Mouse (Mus musculus) adrenal gland, postnatal 25 days (tissue): ENCODE results near the gene 1700003E16Rik. TPM values are rescaled to one million over a fixed set of nuclear protein-coding genes. Genes with fewer than 3 reads are reported as not detected.

Experiments used
- DNase-seq: peaks from one replicate; pipeline ENCODE4 v3.0.0; 2021; ENCODE audit warnings: mixed read lengths
- long read RNA-seq: library from polyadenylated mRNA; stranded (forward); transcript quantifications from one replicate; pipeline ENCODE4 v2.0.0, GENCODE M21; 2021
- total RNA-seq: library from RNA; stranded (reverse); gene quantifications from 2 replicates; pipeline ENCODE4 v1.2.3, GENCODE M21; 2021

The 1700003E16Rik gene
- total RNA-seq: 0.61 and 1.2 TPM in 2 replicates
- long read RNA-seq, partial matches to known transcripts: 0 of 1 reads
- long read RNA-seq, other reads (novel, unspliced or antisense): 0 of 1 reads

DNA sequence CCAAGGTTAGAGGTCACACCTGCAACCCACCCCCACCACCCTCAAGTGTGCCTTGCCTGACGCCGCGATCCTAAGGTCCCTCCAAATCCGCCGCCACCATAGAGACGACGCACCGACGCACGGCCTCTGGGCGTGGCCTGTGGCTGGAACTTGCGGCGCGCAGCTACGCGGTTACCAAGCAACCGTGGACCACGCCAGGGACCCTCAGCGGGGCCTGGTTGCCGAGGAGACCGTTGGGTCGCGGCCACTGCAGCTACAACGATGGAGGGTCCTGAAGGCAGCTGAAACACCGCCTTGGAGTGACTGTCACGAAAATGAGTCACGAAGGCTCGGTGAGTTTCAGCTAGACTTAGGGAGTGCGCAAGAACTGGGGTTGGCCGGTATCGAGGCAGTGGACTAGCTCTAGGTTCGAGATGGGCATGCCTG lies at the start of gene 1700003E16Rik, which contains the start of gene Wdr54:
Gene 1700003E16Rik, plus strand, starts transcription at position 146 of the 426 bp plus-strand sequence.
Gene Wdr54, minus strand, starts transcription at position 139 of the 426 bp plus-strand sequence.
- peak; percentile 65 for DNase-seq

DNA sequence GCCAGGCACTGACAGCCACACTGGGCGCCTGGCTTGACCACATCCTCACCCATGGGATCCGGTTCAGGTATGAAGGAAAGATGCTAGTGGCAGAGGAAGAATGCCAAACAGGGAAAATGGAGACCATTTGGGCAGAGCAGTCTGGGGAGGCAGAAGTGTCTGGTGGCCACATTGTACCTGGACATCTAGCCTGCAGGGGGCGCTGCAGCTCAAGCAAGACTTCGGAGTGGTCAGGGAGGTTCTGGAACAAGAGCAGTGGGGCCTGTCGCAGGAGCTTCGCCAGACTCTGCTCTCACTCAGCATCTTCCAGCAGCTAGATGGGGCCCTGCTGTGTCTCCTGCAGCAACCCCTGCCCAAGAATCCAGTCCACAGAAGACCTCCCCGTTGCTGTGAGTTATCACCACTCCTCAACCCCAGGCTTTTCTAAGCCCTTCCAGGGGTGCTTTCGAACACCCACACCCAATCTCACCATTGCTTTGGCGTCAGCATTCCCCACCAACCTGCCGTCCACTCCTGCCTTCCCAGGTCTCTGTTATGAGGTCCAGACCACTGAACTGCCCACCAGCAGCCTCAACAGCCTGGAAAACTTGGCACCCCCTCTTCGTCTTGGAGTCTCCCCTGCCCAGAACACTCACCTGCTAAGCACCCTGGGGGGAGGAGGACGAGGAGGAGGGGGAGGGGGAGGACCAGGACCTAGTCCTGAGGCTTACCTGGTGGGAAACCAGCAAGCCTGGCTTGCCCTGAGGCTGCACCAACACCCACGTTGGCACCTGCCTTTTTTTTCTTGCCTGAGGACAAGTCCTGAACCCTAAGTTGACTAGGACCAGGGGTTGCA lies 48.4 kb upstream of the 1700003E16Rik start:
- peak; percentile 86 for DNase-seq

DNA sequence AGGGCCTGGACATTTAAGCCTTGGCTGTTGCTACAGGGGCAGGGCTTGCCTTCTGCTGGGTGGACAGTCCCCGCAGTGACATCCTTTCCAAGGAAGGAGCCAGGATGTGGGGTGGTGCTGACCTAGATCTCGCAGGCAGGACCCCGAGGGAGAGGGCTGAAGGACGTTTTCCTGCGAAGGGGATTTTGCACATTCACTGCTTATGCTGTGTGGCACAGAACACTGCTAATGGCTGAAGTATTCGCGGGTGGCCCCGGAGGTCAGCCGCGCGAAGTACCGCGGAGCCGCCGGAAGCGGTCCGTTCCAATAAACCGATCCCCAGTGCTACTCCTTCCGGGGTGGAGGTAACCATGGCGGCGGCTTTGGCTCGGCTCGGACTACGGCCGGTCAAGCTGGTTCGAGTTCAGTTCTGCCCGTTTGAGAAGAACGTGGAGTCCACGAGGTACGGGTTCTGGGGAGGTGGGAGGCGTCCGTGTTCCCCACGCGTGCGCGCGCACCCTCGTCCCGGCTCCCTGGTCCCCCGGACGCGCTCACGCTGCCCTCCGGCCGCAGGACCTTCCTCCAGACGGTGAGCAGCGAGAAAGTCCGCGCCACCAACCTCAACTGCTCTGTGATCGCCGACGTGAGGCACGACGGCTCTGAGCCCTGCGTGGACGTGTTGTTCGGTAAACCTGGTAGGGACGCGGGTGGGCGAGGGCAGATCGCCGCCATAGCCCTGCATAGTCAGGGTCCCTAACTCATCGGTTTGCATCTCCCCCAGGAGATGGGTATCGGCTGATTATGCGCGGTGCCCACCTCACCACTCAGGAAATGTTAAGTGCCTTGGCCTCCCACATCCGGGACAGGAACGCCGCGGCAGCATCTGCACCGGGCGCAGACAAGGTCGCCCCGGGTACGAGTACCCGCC lies 47.2 kb upstream of the 1700003E16Rik start, which contains the start of gene Mrpl53:
Gene Mrpl53, plus strand, starts transcription at position 279 of the 907 bp plus-strand sequence.
- DNase-seq: peak; percentile 84

DNA sequence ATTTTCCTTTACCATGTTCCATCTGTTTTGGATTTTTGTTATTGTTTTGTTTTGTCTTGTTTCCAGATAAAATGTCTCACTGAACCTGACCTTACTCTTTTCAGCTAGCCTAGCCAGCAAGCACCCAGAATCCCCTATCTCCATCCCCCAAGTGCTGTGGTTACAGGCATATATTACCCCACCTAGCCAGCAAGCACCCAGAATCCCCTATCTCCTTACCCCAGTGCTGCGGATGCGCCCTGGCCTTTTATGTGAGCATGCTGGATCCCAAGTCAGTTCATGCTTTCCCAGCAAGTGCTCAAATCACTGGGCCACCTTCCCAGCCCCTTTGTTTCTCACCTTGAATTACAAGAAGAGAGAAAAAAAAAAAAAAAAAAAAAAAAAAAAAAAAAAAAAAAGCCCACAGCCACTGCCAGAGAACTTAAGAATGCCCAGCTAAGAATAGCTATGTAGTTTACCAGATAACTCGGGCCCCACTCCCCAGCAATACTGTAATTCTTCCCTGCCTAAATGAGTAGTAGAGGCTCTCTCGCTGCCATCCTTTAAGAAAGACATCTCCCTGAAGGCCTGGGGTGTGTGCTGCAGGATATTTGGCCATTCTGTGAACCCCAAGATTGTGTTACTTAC lies 44.6 kb upstream of the 1700003E16Rik start:
- no peak for DNase-seq

DNA sequence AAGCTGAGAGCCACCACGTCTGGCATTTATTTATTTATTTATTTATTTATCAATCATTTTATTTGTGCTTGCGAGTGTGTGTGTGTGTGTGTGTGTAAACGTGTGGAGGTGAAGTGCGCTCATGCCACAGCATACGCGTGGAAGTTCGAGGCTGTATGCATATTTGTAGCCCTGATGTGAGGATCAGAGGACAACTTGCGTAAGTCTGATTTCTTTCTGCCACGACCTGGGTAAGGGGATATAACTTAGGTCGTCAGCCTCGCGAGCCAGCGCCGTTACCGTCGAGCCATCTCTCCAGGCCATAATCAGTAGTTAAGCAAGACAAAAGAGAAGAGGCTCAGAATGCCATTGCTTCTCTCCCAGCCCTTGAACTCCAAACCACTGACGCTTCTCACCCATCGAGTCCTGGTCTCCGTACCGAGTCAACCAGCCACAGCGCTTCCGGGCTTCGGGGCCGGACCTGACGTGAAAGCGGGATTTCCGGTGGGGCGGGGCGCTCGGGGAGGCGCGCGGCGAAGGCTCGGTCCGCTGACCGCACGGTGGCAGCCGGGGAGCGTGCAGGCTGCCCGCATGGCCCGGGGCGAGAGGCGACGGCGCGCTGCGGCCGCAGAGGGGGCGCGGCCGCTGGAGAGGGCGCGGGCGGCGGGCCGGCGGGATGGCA lies 41.1 kb upstream of the 1700003E16Rik start, which contains the start of gene Mogs:
Gene Mogs, plus strand, starts transcription at position 486 of the 661 bp plus-strand sequence.
- DNase-seq: peak; percentile 97

DNA sequence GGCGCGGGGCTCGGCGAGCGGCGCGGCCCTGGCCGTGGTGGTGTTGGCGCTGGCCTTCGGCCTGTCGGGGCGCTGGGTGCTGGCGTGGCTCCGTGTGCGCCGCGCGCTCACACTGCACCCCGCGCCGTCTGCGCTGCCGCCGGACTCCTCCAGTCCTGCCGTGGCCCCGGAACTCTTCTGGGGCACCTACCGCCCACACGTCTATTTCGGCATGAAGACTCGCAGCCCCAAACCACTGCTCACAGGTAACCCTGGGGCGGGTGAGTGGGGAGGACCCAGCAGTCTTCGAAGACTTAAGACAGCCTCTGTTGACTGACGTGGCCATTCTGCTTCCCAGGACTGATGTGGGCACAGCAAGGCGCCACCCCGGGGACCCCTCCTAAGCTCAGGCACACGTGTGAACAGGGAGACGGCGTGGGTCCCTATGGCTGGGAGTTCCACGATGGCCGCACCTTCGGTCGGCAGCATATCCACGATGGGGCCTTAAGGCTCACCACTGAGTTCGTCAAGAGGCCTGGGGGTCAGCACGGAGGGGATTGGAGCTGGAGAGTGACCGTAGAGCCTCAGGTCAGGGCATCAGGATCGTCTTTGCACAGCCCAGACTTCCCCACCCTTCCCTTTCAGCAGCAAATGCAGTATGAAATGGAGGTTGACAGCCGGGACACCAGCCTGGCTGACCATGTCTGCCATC lies 40.4 kb upstream of the 1700003E16Rik start:
- DNase-seq: no peak

DNA sequence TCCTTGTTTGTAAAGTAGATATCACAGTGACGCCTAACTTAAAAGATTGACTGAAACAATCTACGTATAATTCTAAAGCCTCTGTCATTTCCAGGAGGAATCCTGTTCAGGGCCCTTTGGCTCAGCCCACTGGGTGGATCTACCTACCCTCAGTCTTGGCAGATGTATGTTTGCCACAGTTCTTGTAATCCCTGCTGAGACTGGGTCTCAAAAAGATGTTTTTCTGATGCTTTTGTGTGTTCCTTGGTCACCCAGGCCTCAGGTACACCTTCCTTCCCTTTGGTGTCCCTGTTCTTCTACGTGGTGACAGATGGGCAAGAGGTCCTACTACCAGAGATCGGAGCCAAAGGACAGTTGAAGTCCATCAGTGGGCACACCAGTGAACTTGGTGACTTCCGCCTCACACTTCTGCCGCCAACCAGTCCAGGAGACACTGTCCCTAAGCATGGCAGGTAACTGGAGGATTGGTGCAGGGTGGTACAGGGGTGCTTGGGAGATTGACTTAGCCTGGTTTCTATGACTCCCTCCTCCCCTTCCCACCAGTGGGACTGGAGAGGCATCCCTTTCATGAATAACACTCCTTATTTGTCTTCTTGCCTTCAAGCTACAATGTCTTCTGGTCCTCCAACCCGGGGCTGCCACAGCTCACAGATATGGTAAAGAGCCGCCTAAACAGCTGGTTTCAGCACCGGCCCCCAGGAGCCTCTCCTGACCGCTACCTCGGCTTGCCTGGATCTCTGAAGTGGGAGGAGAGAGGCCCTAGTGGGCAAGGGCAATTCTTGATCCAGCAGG lies 39.6 kb upstream of the 1700003E16Rik start:
- DNase-seq: no peak

DNA sequence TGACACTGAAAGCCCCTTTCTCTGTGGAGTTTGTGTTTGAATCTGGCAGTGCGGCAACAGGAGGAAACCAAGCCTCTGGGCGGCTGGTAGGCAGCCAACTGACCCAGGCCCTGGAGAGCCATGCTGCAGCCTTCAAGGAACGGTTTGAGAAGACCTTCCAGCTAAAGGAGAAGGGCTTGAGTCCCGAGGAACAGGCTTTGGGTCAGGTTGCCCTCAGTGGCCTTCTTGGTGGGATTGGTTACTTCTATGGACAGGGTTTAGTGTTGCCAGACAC lies 39.1 kb upstream of the 1700003E16Rik start:
- no peak for DNase-seq

DNA sequence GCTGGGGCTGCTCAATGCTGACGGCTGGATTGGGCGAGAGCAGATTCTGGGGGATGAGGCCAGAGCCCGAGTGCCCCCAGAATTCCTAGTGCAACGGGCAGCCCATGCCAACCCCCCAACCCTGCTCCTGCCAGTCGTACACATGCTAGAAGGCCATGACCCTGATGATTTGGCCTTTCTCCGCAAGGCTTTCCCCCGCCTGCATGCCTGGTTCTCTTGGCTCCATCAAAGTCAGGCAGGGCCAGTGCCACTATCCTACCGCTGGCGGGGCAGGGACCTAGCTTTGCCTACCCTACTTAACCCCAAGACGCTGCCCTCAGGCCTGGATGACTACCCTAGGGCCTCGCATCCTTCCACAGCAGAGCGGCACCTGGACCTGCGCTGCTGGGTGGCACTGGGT lies 38.6 kb upstream of the 1700003E16Rik start:
- no peak for DNase-seq

DNA sequence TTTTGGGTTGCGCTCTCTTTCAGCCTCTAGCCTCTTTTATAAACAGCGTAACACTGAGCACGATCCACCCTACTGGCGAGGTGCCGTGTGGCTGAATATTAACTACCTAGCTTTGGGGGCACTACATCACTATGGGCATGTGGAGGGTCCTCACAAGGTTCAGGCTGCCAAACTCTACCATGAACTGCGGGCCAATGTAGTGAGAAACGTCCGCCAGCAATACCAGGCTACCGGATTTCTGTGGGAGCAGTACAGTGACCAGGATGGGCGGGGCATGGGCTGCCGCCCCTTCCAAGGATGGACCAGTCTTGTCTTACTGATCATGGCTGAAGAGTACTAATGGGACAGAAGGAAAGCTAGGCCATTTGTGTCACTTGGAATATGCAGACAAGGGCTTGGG lies 37.8 kb upstream of the 1700003E16Rik start:
- no peak for DNase-seq

DNA sequence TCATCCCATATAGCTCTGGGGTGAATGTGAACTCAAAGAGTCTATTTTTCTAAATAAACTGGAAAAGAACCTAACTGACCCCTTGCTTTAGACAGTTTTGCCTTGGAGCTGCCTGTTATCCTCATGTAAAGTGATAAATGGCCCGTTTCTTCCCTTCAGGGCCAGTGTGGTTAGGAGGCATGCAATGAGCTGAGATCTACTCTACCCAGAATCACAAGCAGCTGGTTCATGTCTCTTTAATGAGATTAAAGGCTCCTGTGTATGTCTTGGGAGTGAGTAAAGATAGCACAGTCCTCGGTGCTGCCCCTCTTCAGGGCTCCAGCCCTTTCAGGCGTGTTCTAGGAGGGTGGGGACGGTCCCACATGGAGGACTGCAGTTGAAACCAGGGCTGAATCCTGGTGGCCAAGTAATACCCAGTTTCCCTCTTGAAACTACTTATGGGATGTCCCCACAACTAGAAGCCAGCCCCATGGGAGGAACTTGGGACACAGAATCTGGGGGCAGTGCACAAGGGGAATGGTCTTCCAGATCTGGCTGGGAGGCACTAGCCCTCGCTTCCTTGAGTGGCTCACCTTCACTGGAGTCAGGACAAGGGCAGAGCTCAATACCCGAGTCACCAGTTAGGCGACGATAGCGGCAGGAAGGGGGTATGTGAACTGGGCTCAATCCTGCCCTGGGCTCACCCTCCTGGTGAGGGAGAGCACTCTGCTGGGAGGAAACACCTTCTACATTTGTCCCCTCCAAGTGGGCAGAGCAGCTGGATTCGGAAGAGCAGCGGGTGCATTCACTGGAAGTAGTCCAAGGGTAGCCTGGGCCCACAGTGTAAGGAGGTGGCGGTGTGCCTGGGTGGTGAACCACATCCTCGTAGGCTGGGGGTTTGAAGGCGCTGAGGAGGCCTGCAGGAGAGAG lies 37.1 kb upstream of the 1700003E16Rik start:
- DNase-seq: no peak

DNA sequence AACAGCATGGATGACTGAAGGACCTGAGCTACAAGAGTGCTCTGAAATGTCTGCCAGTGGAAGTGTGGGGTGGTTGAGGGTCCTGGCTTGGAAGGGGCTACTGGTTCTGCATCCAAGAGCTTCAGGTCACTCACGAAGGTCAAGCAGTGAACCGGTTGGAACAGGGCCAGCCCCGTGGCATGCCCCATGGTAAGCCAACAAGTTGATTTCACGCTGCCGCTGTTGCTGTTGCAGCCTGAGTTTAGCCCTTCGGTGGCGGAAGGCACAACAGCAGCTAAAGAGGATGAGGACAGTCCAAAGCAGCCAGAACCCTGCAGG lies 36.5 kb upstream of the 1700003E16Rik start:
- no peak for DNase-seq

DNA sequence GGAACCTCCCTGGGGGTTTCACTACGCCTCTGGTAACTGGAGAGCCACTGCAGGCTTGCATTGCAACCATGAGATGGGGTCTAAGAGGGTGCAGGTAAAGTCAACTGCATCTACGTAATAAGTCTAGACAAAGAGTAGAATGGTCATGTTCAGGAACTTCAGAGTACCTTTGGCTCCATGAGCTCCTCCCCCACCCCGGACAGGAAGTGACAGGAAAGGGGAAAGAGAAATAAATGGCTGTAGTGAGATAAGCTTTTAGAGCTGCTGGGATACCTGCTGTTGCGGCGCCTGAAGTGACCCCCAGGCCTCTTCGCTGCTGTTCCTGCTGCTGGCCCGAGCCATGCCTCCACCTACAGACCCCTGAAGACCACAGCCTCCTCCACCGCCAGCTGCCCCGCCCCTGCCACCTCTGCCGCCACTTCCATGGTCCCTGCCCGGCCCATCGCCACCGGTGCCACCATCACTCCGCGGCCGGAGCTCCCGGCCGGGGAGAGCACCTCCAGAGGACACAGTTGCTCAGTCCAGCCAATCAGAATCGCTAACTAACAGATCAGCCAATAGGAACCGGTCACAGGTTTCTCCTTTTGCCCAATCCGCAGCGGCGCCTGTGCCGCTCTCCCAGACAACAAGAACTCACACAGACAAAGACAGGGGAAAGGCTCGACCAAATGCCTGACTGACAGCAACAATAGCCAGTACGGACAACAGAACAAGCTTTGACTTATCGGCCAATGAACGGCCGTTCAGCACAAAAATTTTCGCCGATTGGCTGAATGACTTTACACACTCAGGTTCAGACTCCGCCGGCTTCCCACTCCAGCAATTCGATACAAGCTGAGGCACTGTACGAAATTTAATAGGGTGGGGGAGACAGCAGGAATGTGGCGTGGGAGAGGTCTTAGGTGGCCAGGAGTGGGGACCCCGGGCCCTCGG lies 35.0 kb upstream of the 1700003E16Rik start, which contains the start of gene Wbp1:
Gene Wbp1, minus strand, starts transcription at position 630 of the 933 bp plus-strand sequence.
- DNase-seq: peak; percentile 88

DNA sequence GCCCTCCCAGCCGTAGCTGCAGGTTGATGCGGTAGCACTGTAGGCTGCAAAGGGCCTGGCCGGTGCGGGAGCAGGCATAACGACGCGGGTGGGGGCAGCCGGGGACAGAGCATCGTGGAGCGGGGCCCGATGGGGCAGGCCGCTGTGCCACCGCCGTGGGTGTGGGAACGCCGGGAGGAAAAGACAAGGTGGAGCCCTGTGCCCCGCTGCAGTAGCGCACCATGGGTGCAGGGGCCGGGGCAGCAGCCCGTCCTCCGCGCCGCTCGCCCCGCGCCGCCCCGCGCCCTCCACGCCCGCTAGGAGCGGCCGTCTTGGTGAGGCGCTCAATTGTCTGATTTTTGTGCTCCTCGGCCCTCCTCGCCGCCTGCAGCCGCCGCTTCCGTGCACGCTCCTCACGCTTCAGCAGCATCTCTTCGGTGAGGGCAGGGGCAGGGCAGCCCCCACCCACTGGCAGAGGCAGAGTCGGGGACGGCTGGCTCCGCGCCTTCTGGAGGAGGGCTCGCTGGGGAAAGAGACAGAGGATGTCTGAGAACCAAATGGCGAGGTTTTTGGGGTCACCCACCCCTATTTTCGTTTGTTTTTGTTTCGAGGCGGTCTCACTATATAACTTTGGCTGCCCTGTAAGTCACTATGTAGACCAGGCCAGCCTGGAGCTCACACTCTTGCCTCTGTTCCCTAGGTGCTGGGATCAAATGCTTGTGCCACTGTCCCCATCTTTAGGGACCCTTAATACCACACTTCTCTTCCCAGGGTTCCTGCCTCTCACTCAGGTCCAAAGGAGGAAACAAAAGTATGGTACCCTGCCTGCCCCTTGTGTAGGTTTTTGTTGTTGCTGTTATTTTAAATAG lies 34.1 kb upstream of the 1700003E16Rik start:
- no peak for DNase-seq

DNA sequence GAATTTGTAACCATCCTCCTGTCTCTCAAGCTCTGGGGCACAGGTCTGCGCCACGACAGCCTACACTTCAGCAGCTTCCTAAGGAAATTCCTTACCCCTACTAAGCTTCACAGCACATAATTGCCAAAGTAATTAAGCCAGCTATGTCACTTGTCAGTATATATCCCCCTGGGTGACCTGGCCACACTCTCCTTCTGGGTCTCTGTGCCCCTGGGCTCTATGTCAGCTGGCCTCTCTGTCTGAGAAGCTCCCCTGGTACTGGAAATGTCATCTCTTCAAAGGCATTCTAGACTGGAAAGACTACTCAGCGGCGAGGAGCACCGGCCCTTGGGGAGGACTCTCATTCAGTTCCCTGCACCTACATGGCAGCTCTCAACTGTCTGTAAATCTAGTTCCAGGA lies 33.2 kb upstream of the 1700003E16Rik start:
- DNase-seq: no peak

DNA sequence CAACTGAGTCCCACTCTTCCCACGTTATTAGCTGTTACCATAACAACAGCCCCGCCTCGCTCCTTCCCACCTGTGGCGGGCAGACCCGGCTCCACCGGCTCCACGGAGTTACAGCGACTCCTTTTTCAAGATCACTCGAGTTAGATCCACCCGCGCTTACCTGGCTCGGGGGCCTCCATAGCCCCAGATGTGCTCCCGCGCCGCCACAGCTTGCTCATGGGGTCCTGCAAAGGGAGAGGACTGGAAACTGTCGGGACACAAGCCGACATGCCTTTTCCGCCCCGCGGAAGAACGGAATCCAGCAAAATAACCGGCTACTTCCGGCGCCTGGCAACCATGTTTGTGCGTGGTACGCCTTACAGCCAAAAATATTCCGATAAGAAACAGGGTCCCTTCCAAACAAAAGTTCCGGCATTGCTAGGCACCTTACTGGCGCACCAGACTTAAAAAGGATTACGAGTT lies 31.3 kb upstream of the 1700003E16Rik start:
- DNase-seq: peak; percentile 87

DNA sequence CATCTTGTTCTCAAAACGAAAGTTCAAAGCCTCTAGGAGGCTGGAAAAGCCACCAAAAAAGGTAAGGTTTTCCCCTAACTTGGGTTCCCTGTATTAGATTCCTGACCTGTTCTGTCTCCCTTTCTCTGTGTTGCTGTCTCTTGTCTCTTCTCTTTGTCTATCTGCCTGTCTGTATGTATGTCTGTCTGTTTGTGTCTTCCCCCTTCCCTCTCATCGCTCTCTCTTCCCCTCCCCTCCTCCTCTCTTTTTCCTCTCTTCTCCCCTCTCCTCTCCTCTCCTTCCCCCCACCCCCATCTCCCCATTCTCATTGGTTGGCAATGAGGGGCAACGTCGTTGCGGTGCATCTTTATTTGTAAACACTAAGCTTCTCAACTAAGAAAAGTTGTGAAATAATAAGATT lies 30.9 kb upstream of the 1700003E16Rik start, which contains the start of gene Ino80b:
Gene Ino80b, minus strand, starts transcription at position 101 of the 400 bp plus-strand sequence.
- no peak for DNase-seq
